Mouse (Mus musculus): ENCODE data around the gene Tspan32. TPM values are rescaled to one million over a fixed set of nuclear protein-coding genes. Genes with fewer than 3 reads are reported as not detected.

The Tspan32 gene
- 86.9 and 111 TPM in 2 replicates for polyA plus RNA-seq (2012)

- TF ChIP-seq GATA1 (IDR thresholded peaks at IDR 0.05; ENCODE audit: low read length), result peak; percentile 49
These were observed at the start of gene Tspan32 for GRCm38 (mm10) chr7:143004727-143005343. Gene Tspan32 (plus strand): TSS chr7:143005046.

GRCm38 (mm10) chr7:142956018-142956417, 48.8 kb upstream of the Tspan32 start:
- no peak for TF ChIP-seq GATA1 (IDR thresholded peaks at IDR 0.05; ENCODE audit: low read length)

DNA sequence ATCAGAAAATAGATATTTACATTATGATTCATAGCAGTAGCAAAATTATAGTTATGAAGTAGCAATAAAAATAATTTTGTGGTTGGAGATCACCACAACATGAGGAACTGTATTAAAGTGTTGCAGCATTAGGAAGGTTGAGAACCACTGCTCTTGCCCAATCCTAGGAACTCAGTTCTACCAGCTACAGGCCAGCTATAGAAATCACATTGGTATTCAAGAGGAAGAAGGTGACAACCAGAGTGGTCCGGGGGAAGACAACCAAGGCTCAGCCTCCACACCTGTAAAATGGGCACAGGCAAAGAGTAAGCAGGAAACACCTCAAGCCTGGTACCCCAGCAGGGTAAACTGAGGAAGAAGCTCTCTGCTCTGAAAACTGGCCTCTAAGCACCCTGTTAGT, 46.0 kb upstream of the Tspan32 start:
- TF ChIP-seq GATA1 (IDR thresholded peaks at IDR 0.05; ENCODE audit: low read length), result no peak

DNA sequence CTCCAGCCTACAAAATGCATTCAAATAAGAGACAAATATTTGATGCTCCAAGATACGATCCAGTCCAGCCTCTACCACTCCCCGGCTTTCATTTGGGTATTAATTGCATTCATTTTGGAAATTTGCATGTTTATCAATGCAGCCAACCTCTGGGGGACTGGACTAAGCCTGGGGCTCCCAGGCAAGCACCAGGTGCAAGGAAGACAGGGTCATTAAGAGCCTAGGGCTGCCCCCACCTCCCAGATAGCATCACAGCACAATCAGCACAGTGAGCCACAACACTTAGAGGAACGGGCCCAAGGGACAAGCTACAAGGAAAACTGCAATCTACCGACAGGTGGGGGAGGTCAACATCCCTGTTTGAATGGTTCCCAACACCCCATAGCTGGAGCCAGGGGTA, 45.1 kb upstream of the Tspan32 start:
- no peak for TF ChIP-seq GATA1 (IDR thresholded peaks at IDR 0.05; ENCODE audit: low read length)

GRCm38 (mm10) chr7:142967414-142967883, 37.4 kb upstream of the Tspan32 start:
- no peak for TF ChIP-seq GATA1 (IDR thresholded peaks at IDR 0.05; ENCODE audit: low read length)

DNA sequence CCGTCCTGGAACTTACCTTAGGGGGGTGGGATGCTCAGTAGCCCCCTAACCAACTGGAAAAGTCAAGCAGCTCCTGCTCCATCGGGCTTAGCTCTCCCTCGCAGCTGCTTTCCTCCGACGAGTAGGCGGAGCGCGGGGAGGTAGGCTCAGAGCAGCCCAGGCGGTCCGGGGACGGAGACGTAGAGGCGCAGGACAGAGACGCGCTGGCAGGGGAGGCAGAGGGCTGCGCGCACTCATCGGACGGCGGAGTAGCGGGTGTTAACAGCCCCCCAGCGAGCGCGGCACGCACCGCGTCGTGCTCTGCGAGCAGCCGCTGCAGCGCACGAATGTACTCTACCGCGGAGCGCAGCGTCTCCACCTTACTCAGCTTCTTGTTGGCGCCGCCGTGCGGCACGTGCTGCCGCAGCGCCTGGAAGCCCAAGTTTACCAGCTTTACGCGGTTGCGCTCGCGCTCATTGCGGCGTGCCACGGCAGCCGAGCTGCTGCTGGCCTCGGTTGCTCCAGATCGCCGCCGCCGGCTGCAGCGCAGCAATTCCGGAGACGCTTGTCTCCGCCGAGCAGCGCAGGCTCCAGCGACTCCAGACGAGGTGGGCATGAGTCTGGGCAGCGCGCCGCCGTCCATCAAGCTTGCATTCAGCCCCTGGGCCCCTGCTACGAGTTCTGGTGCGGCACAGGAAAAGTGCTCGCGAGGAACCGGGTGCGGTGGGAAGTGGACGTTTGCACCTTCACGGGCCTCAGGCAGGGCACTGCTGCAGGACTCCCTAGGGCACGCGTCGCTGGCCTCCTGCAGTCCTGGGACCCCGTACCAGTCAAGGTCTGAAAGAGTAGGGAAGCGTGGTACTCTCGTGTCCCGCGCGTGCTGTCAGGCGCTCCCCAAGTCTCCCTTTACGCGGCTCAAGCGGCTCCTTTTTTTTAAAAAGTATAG, 36.7 kb upstream of the Tspan32 start:
- no peak for TF ChIP-seq GATA1 (IDR thresholded peaks at IDR 0.05; ENCODE audit: low read length)

GRCm38 (mm10) chr7:142968809-142969511, 35.9 kb upstream of the Tspan32 start, which contains the start of gene Ascl2:
Gene Ascl2 (minus strand): TSS chr7:142969264.
- no peak for TF ChIP-seq GATA1 (IDR thresholded peaks at IDR 0.05; ENCODE audit: low read length)

GRCm38 (mm10) chr7:142981908-142982307, 22.9 kb upstream of the Tspan32 start:
- no peak for TF ChIP-seq GATA1 (IDR thresholded peaks at IDR 0.05; ENCODE audit: low read length)

DNA sequence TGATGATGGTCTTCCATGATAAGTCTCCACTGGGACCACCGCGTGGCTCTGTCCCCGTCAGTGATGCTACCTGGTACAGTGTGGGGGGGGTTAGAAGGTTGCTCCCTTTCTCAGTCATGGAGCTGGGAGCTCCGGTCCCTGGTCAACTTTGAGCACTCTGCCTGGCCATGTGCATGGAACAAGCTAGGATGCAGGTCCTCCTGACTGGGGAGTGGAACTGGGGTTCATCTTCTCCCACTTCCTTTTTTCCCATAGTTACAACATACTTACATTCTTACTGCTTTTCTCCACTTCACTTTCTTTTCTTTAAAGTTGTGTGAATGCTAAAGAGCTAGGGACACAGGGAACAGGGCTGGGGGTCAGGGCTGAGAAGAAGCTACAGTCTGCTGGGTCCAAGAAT, 19.7 kb upstream of the Tspan32 start:
- TF ChIP-seq GATA1 (IDR thresholded peaks at IDR 0.05; ENCODE audit: low read length), result no peak

- peak; percentile 12 for TF ChIP-seq GATA1 (IDR thresholded peaks at IDR 0.05; ENCODE audit: low read length)
These were observed 17.1 kb upstream of the Tspan32 start for GRCm38 (mm10) chr7:142987718-142988117.

DNA sequence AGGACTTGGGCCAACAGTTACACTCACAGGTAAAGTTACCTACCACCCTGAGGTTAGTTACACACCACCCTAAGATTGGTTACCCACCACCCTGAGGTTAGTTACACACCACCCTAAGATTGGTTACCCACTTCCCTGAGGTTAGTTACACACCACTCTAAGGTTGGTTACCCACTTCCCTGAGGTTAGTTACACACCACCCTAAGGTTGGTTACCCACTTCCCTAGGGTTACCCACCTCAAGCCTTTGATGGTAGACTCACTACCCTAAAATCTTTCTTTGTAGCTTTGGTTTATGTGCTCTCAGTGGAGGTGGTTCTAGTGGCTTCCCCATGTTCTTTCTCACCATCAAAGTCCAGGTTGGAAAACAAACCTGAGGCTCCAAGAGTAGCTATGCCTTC, 9.8 kb upstream of the Tspan32 start:
- no peak for TF ChIP-seq GATA1 (IDR thresholded peaks at IDR 0.05; ENCODE audit: low read length)

DNA sequence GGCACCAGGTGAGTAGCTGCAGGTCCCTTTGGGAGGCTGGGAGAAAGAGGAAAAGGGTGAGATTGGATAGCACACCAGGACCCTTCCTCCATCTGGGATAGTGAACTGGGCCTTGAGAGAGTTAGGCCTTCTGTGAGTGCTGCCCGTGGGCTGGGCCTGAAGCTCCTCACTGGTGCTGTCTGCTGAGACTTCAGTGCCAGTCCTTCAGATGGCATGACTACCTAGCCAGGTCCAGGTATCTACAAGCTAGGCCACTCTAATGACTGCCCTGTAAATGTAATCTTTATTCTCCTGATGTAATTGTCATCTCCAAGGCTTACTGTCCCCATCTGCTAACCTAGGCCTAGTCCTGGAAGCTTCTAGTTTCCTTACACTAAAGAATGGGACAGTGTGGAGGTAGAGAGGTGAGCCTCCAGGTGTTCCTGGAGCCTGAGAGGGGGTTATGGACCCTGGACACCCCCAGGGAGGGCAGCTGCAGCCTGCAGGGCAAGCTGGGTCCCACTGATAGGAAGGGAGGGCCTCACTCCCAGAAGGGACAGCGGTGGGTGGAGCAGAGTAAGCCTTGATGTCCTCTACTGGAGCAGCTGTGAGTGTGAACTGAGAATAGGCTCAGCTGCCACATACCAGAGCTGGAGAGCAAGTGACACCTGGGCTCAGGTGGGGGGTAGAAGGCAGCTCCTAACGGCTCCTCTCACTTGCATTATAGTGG, 9.1 kb upstream of the Tspan32 start:
- TF ChIP-seq GATA1 (IDR thresholded peaks at IDR 0.05; ENCODE audit: low read length), result no peak

DNA sequence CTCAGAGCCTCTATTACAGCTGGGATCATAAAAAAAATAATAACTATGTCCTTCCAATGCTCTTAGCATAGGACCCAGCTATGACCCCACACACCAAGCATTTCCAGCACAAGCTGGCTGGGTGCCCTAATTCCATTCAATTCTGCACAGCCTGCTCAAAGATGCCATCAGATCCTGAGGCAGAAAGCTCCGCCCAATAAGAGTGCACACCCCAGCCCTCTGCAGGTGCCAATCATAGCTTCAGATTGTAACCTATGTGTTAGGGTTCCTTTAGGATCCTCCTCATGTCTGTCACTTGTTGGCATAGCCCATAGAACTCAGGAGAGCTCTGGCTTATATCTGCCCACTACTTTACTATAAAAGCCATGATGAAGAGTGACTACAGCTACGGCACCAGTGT, 7.8 kb upstream of the Tspan32 start:
- no peak for TF ChIP-seq GATA1 (IDR thresholded peaks at IDR 0.05; ENCODE audit: low read length)

- TF ChIP-seq GATA1 (IDR thresholded peaks at IDR 0.05; ENCODE audit: low read length), result no peak
These were observed 7.3 kb upstream of the Tspan32 start for GRCm38 (mm10) chr7:142997403-142998150.

GRCm38 (mm10) chr7:143002679-143003078, 2.2 kb upstream of the Tspan32 start:
- no peak for TF ChIP-seq GATA1 (IDR thresholded peaks at IDR 0.05; ENCODE audit: low read length)

All from G1E-ER4 (cell line).